Mouse (Mus musculus) liver, embryonic 13.5 days (tissue): ENCODE measurements around the gene Tfr2. TPM values are rescaled to one million over a fixed set of nuclear protein-coding genes. Genes with fewer than 3 reads are reported as not detected.

Source experiments
- microRNA-seq: library from miRNA; unstranded; fragments of <30 nt; microRNA quantifications from one replicate; pipeline ENCODE4, GENCODE M21; 2016
- polyA plus RNA-seq: library from polyadenylated mRNA; unstranded; fragments of >200 nt; fragmentation: Nextera tagmentation; extraction: Ambion mirVana; gene quantifications from 2 replicates; pipeline ENCODE4 v1.2.1, GENCODE M21; 2015

The Tfr2 gene
- polyA plus RNA-seq, 1 experiment from 2014 or later: 41.5 TPM

Small RNAs within 50 kb of the gene (microRNA-seq; reads per million reads assigned to microRNA genes)
- gene Mir6418: not detected

Other genes with a start within 250 kb of the Tfr2 start
- 2.8 and 3.2 TPM in 2 replicates for gene Slc12a9, start 236.2 kb upstream of the Tfr2 start, polyA plus RNA-seq
- gene Ephb4, start 219.7 kb upstream of the Tfr2 start, polyA plus RNA-seq: 5.6 and 8.1 TPM in 2 replicates
- gene Zan, start 92.8 kb upstream of the Tfr2 start, polyA plus RNA-seq: 0.12 and 0.16 TPM in 2 replicates
- gene Pop7, start 67.3 kb upstream of the Tfr2 start, polyA plus RNA-seq: 45.7 and 46.1 TPM in 2 replicates
- 3.3 and 3.7 TPM in 2 replicates for gene Gigyf1, start 51.3 kb upstream of the Tfr2 start, polyA plus RNA-seq
- 0.96 and 1.2 TPM in 2 replicates for gene Epo, start 36.6 kb upstream of the Tfr2 start, polyA plus RNA-seq
- gene Gnb2, start 36.3 kb upstream of the Tfr2 start, polyA plus RNA-seq: 139 and 159 TPM in 2 replicates
- gene Actl6b, start 16.3 kb upstream of the Tfr2 start, polyA plus RNA-seq: 0.14 and 0.16 TPM in 2 replicates
- 32.3 and 32.8 TPM in 2 replicates for gene Mospd3, start 31.2 kb downstream of the Tfr2 start, polyA plus RNA-seq
- 15.5 and 16.1 TPM in 2 replicates for gene Pcolce, start 43.9 kb downstream of the Tfr2 start, polyA plus RNA-seq
- 0.08 TPM in 1 of 2 replicates, not detected in the other for gene Fbxo24, start 59.2 kb downstream of the Tfr2 start, polyA plus RNA-seq
- gene Lrch4, start 59.3 kb downstream of the Tfr2 start, polyA plus RNA-seq: 24.8 and 32.0 TPM in 2 replicates
- 3.4 and 4.1 TPM in 2 replicates for gene Gm20605, start 59.3 kb downstream of the Tfr2 start, polyA plus RNA-seq
- 2.8 and 3.4 TPM in 2 replicates for gene Sap25, start 71.5 kb downstream of the Tfr2 start, polyA plus RNA-seq
- gene Irs3, start 75.9 kb downstream of the Tfr2 start, polyA plus RNA-seq: 0.13 TPM in 1 of 2 replicates, not detected in the other
- 32.1 and 37.8 TPM in 2 replicates for gene Agfg2, start 114.9 kb downstream of the Tfr2 start, polyA plus RNA-seq
- 0.17 and 0.19 TPM in 2 replicates for gene Nyap1, start 171.8 kb downstream of the Tfr2 start, polyA plus RNA-seq
- 66.8 and 69.1 TPM in 2 replicates for gene Tsc22d4, start 175.9 kb downstream of the Tfr2 start, polyA plus RNA-seq
- 17.8 and 20.1 TPM in 2 replicates for gene Ppp1r35, start 209.0 kb downstream of the Tfr2 start, polyA plus RNA-seq
- 4.5 and 4.9 TPM in 2 replicates for gene Mepce, start 217.8 kb downstream of the Tfr2 start, polyA plus RNA-seq
- gene Zcwpw1, start 218.0 kb downstream of the Tfr2 start, polyA plus RNA-seq: 3.5 and 4.8 TPM in 2 replicates